In genomic region chr2:62398115-62398875, GRCm38 (mm10) we compare ENCODE assay signal across 13 mouse cellular contexts.
"Had no signal": no experiment of that assay in that cellular context is flagged by ENCODE, and none has a peak within 500 bp of the region (broad histone marks: within the 10 kb centered on the region; RNA-seq: fewer than 3 reads in every experiment).

No protein-coding gene starts in this region.

- H3K9ac ChIP-seq: limb, embryonic 12.5 days; liver, embryonic 12.5 days; lung, embryonic 15.5 days; midbrain, embryonic 12.5 days; neural tube, embryonic 13.5 days had no signal

- H3K9me3 ChIP-seq: limb, embryonic 12.5 days; liver, embryonic 12.5 days; lung, embryonic 15.5 days; megakaryocyte, embryonic 14.5 days; midbrain, embryonic 12.5 days; neural tube, embryonic 13.5 days had no signal

- H3K4me2 ChIP-seq: limb, embryonic 12.5 days; liver, embryonic 12.5 days; lung, embryonic 15.5 days; midbrain, embryonic 12.5 days; neural tube, embryonic 13.5 days had no signal

- H3K36me3 ChIP-seq: limb, embryonic 12.5 days; liver, embryonic 12.5 days; lung, embryonic 15.5 days; midbrain, embryonic 12.5 days; neural tube, embryonic 13.5 days had no signal

- DNase-seq: kidney, adult 8-10 months; kidney, postnatal 25 days; retina, postnatal 1 day; right cerebral cortex, postnatal 14 days; thymus, postnatal 4 days had no signal

- H3K27ac ChIP-seq: left cerebral cortex, adult 2 months; limb, embryonic 12.5 days; liver, embryonic 12.5 days; lung, embryonic 15.5 days; midbrain, embryonic 12.5 days; neural tube, embryonic 13.5 days had no signal

- H3K27me3 ChIP-seq: limb, embryonic 12.5 days; liver, embryonic 12.5 days; lung, embryonic 15.5 days; megakaryocyte, embryonic 14.5 days; midbrain, embryonic 12.5 days; neural tube, embryonic 13.5 days had no signal

- ATAC-seq: liver, embryonic 12.5 days; midbrain, embryonic 16.5 days had no signal

- H3K4me3 ChIP-seq: left cerebral cortex, adult 2 months; limb, embryonic 12.5 days; liver, embryonic 12.5 days; lung, embryonic 15.5 days; megakaryocyte, embryonic 14.5 days; midbrain, embryonic 12.5 days; neural tube, embryonic 13.5 days had no signal

- H3K4me1 ChIP-seq: limb, embryonic 12.5 days; liver, embryonic 12.5 days; lung, embryonic 15.5 days; megakaryocyte, embryonic 14.5 days; midbrain, embryonic 12.5 days; neural tube, embryonic 13.5 days had no signal
